Mouse (Mus musculus): ENCODE results near the gene Acnat2. TPM values are rescaled to one million over a fixed set of nuclear protein-coding genes. Genes with fewer than 3 reads are reported as not detected.

Acnat2 gene
- polyA plus RNA-seq (2012; rRNA removed; ENCODE audit: low replicate concordance): not detected in 2 replicates

GRCm38 (mm10) chr4:49407957-49408356, at the start of gene Acnat2:
Acnat2 (minus strand) TSS chr4:49408151.

Other genes with a start within 250 kb of the Acnat2 start
- 3.0 and 5.7 TPM in 2 replicates for gene Acnat1, start 65.8 kb upstream of the Acnat2 start, polyA plus RNA-seq (2012; rRNA removed; ENCODE audit: low replicate concordance)
- gene Baat, start 98.4 kb upstream of the Acnat2 start, polyA plus RNA-seq (2012; rRNA removed; ENCODE audit: low replicate concordance): not detected in 2 replicates
- gene Mrpl50, start 112.9 kb upstream of the Acnat2 start, polyA plus RNA-seq (2012; rRNA removed; ENCODE audit: low replicate concordance): 0.49 and 0.83 TPM in 2 replicates
- gene Zfp189, start 113.0 kb upstream of the Acnat2 start, polyA plus RNA-seq (2012; rRNA removed; ENCODE audit: low replicate concordance): 0.04 and 0.13 TPM in 2 replicates
- gene Aldob, start 141.4 kb upstream of the Acnat2 start, polyA plus RNA-seq (2012; rRNA removed; ENCODE audit: low replicate concordance): 739 and 1,277 TPM in 2 replicates
- 61.0 and 89.5 TPM in 2 replicates for gene Tmem246, start 189.7 kb upstream of the Acnat2 start, polyA plus RNA-seq (2012; rRNA removed; ENCODE audit: low replicate concordance)
- gene Rnf20, start 223.9 kb upstream of the Acnat2 start, polyA plus RNA-seq (2012; rRNA removed; ENCODE audit: low replicate concordance): 5.0 and 12.3 TPM in 2 replicates